Mouse (Mus musculus): Measurements from ENCODE around the gene Nfasc. TPM values are rescaled to one million over a fixed set of nuclear protein-coding genes. Genes with fewer than 3 reads are reported as not detected.

Nfasc gene
- polyA plus RNA-seq, 1 experiment from 2014 or later: 0.68 TPM

- Histone ChIP-seq H3K4me3 (ENCODE audit: control insufficient read depth in 1 of 2, insufficient read depth in 1 of 2, low read depth in 1 of 2, low read length in 2 of 2) (no peak overlapping the region), H3K4me2 (ENCODE audit: low read length) (no peak overlapping the region), H3K4me1 (ENCODE audit: control insufficient read depth in 2 of 2, insufficient read depth in 2 of 2, low read length in 2 of 2) (peaks cover 1 to 2% of the 10 kb centered on the region in 2 experiments; a peak in 3 of 4 replicates), H3K27ac (replicated peaks in 1 of 2; ENCODE audit: control insufficient read depth in 1 of 2, insufficient read depth in 1 of 2, low read depth in 2 of 2, low read length in 2 of 2) (no peak overlapping the region), H3K9ac (ENCODE audit: low read length) (no peak overlapping the region), H3K9me3 (ENCODE audit: control insufficient read depth, low read length) (no peaks in the 10 kb centered on the region), H3K36me3 (ENCODE audit: control insufficient read depth, insufficient read depth, low read length) (no peaks in the 10 kb centered on the region), H3K27me3 (ENCODE audit: control insufficient read depth, insufficient read depth, low read length) (peaks cover 8% of the 10 kb centered on the region; the same call in 1 of the 2 replicates)
- no peak for ATAC-seq (ENCODE audit: insufficient number of reproducible peaks, insufficient read depth, low FRiP score, low read depth)
- 25% methylated on average over 5 of the region's 5 CpGs for WGBS
Observed at GRCm38 (mm10) chr1:132771377-132771776, 29.8 kb upstream of the Nfasc start.

GRCm38 (mm10) chr1:132769559-132769958, 28.0 kb upstream of the Nfasc start:
- H3K4me1 ChIP-seq (ENCODE audit: control insufficient read depth in 2 of 2, insufficient read depth in 2 of 2, low read length in 2 of 2): peaks cover 6 to 8% of the 10 kb centered on the region in 2 experiments; a peak in 3 of 4 replicates
- no peak for ATAC-seq (ENCODE audit: insufficient number of reproducible peaks, insufficient read depth, low FRiP score, low read depth)
- no peaks in the 10 kb centered on the region for H3K36me3 ChIP-seq (ENCODE audit: control insufficient read depth, insufficient read depth, low read length)
- no peak overlapping the region for H3K4me2 ChIP-seq (ENCODE audit: low read length)
- H3K9ac ChIP-seq (ENCODE audit: low read length): no peak overlapping the region
- H3K9me3 ChIP-seq (ENCODE audit: control insufficient read depth, low read length): no peaks in the 10 kb centered on the region
- no peak overlapping the region for H3K27ac ChIP-seq (replicated peaks in 1 of 2; ENCODE audit: control insufficient read depth in 1 of 2, insufficient read depth in 1 of 2, low read depth in 2 of 2, low read length in 2 of 2)
- peaks cover 8% of the 10 kb centered on the region; the same call in 1 of the 2 replicates for H3K27me3 ChIP-seq (ENCODE audit: control insufficient read depth, insufficient read depth, low read length)
- H3K4me3 ChIP-seq (ENCODE audit: control insufficient read depth in 1 of 2, insufficient read depth in 1 of 2, low read depth in 1 of 2, low read length in 2 of 2): no peak overlapping the region
- WGBS: 68% methylated on average over 3 of the region's 3 CpGs

GRCm38 (mm10) chr1:132767422-132767821, 25.8 kb upstream of the Nfasc start:
- Histone ChIP-seq H3K27me3 (ENCODE audit: control insufficient read depth, insufficient read depth, low read length) (no peaks in the 10 kb centered on the region), H3K4me3 (ENCODE audit: control insufficient read depth in 1 of 2, insufficient read depth in 1 of 2, low read depth in 1 of 2, low read length in 2 of 2) (no peak overlapping the region), H3K9ac (ENCODE audit: low read length) (no peak overlapping the region), H3K27ac (replicated peaks in 1 of 2; ENCODE audit: control insufficient read depth in 1 of 2, insufficient read depth in 1 of 2, low read depth in 2 of 2, low read length in 2 of 2) (no peak overlapping the region), H3K36me3 (ENCODE audit: control insufficient read depth, insufficient read depth, low read length) (no peaks in the 10 kb centered on the region), H3K4me1 (ENCODE audit: control insufficient read depth in 2 of 2, insufficient read depth in 2 of 2, low read length in 2 of 2) (peaks cover 6 to 8% of the 10 kb centered on the region in 2 experiments; a peak in 3 of 4 replicates), H3K4me2 (ENCODE audit: low read length) (no peak overlapping the region), H3K9me3 (ENCODE audit: control insufficient read depth, low read length) (no peaks in the 10 kb centered on the region)
- WGBS: 90% methylated on average over 7 of the region's 7 CpGs
- ATAC-seq (ENCODE audit: insufficient number of reproducible peaks, insufficient read depth, low FRiP score, low read depth): no peak

GRCm38 (mm10) chr1:132765887-132766651, 24.5 kb upstream of the Nfasc start:
- no peak overlapping the region for H3K4me3 ChIP-seq (ENCODE audit: control insufficient read depth in 1 of 2, insufficient read depth in 1 of 2, low read depth in 1 of 2, low read length in 2 of 2)
- ATAC-seq (ENCODE audit: insufficient number of reproducible peaks, insufficient read depth, low FRiP score, low read depth): no peak
- WGBS: 27% methylated on average over 16 of the region's 16 CpGs

GRCm38 (mm10) chr1:132765222-132765621, 23.6 kb upstream of the Nfasc start:
- Histone ChIP-seq H3K4me3 (ENCODE audit: control insufficient read depth in 1 of 2, insufficient read depth in 1 of 2, low read depth in 1 of 2, low read length in 2 of 2) (no peak overlapping the region), H3K4me1 (ENCODE audit: control insufficient read depth in 2 of 2, insufficient read depth in 2 of 2, low read length in 2 of 2) (peaks cover 6 to 8% of the 10 kb centered on the region in 2 experiments; a peak in 3 of 4 replicates), H3K27ac (replicated peaks in 1 of 2; ENCODE audit: control insufficient read depth in 1 of 2, insufficient read depth in 1 of 2, low read depth in 2 of 2, low read length in 2 of 2) (no peak overlapping the region), H3K4me2 (ENCODE audit: low read length) (no peak overlapping the region), H3K9me3 (ENCODE audit: control insufficient read depth, low read length) (no peaks in the 10 kb centered on the region), H3K27me3 (ENCODE audit: control insufficient read depth, insufficient read depth, low read length) (no peaks in the 10 kb centered on the region), H3K36me3 (ENCODE audit: control insufficient read depth, insufficient read depth, low read length) (no peaks in the 10 kb centered on the region), H3K9ac (ENCODE audit: low read length) (no peak overlapping the region)
- ATAC-seq (ENCODE audit: insufficient number of reproducible peaks, insufficient read depth, low FRiP score, low read depth): no peak
- 82% methylated on average over 10 of the region's 10 CpGs for WGBS

More at GRCm38 (mm10) chr1:132765887-132766651, 24.5 kb upstream of the Nfasc start:
- peak overlapping the region; percentile 49 for H3K4me2 ChIP-seq (ENCODE audit: low read length)
- peaks cover 6 to 8% of the 10 kb centered on the region in 2 experiments; a peak in 3 of 4 replicates for H3K4me1 ChIP-seq (ENCODE audit: control insufficient read depth in 2 of 2, insufficient read depth in 2 of 2, low read length in 2 of 2)
- no peak overlapping the region; the same call in 1 of the 2 replicates for H3K9ac ChIP-seq (ENCODE audit: low read length)
- H3K27ac ChIP-seq (replicated peaks in 1 of 2; ENCODE audit: control insufficient read depth in 1 of 2, insufficient read depth in 1 of 2, low read depth in 2 of 2, low read length in 2 of 2): no peak overlapping the region
- H3K9me3 ChIP-seq (ENCODE audit: control insufficient read depth, low read length): no peaks in the 10 kb centered on the region
- H3K36me3 ChIP-seq (ENCODE audit: control insufficient read depth, insufficient read depth, low read length): no peaks in the 10 kb centered on the region
- no peaks in the 10 kb centered on the region for H3K27me3 ChIP-seq (ENCODE audit: control insufficient read depth, insufficient read depth, low read length)

GRCm38 (mm10) chr1:132759390-132759789, 17.8 kb upstream of the Nfasc start:
- Histone ChIP-seq H3K4me2 (ENCODE audit: low read length) (no peak overlapping the region), H3K4me3 (ENCODE audit: control insufficient read depth in 1 of 2, insufficient read depth in 1 of 2, low read depth in 1 of 2, low read length in 2 of 2) (no peak overlapping the region), H3K9ac (ENCODE audit: low read length) (no peak overlapping the region), H3K4me1 (ENCODE audit: control insufficient read depth in 2 of 2, insufficient read depth in 2 of 2, low read length in 2 of 2) (peaks cover 0 to 3% of the 10 kb centered on the region in 2 experiments; a peak in 1 of 4 replicates), H3K27ac (replicated peaks in 1 of 2; ENCODE audit: control insufficient read depth in 1 of 2, insufficient read depth in 1 of 2, low read depth in 2 of 2, low read length in 2 of 2) (no peak overlapping the region), H3K27me3 (ENCODE audit: control insufficient read depth, insufficient read depth, low read length) (peaks cover 6% of the 10 kb centered on the region; the same call in 1 of the 2 replicates), H3K36me3 (ENCODE audit: control insufficient read depth, insufficient read depth, low read length) (no peaks in the 10 kb centered on the region), H3K9me3 (ENCODE audit: control insufficient read depth, low read length) (no peaks in the 10 kb centered on the region)
- 64% methylated on average over 6 of the region's 6 CpGs for WGBS
- no peak for ATAC-seq (ENCODE audit: insufficient number of reproducible peaks, insufficient read depth, low FRiP score, low read depth)

- Histone ChIP-seq H3K27me3 (ENCODE audit: control insufficient read depth, insufficient read depth, low read length) (peaks cover 6% of the 10 kb centered on the region; the same call in 1 of the 2 replicates), H3K36me3 (ENCODE audit: control insufficient read depth, insufficient read depth, low read length) (no peaks in the 10 kb centered on the region), H3K9ac (ENCODE audit: low read length) (0 out of 2 replicates have a peak overlapping the region, but pooled peaks have one; percentile 25), H3K4me2 (ENCODE audit: low read length) (peak overlapping the region; percentile 67), H3K4me1 (ENCODE audit: control insufficient read depth in 2 of 2, insufficient read depth in 2 of 2, low read length in 2 of 2) (peaks cover 0 to 3% of the 10 kb centered on the region in 2 experiments; a peak in 1 of 4 replicates), H3K4me3 (ENCODE audit: control insufficient read depth in 1 of 2, insufficient read depth in 1 of 2, low read depth in 1 of 2, low read length in 2 of 2) (peak overlapping the region; percentile 1 to 23; a peak in 2 of 4 replicates), H3K9me3 (ENCODE audit: control insufficient read depth, low read length) (no peaks in the 10 kb centered on the region), H3K27ac (replicated peaks in 1 of 2; ENCODE audit: control insufficient read depth in 1 of 2, insufficient read depth in 1 of 2, low read depth in 2 of 2, low read length in 2 of 2) (no peak overlapping the region)
- ATAC-seq (ENCODE audit: insufficient number of reproducible peaks, insufficient read depth, low FRiP score, low read depth): no peak
- WGBS: 6% methylated on average over 24 of the region's 24 CpGs
Observed at GRCm38 (mm10) chr1:132758656-132759370, 17.2 kb upstream of the Nfasc start.
